Mouse (Mus musculus): ENCODE results near the gene Ces2g.

The Ces2g gene

DNA sequence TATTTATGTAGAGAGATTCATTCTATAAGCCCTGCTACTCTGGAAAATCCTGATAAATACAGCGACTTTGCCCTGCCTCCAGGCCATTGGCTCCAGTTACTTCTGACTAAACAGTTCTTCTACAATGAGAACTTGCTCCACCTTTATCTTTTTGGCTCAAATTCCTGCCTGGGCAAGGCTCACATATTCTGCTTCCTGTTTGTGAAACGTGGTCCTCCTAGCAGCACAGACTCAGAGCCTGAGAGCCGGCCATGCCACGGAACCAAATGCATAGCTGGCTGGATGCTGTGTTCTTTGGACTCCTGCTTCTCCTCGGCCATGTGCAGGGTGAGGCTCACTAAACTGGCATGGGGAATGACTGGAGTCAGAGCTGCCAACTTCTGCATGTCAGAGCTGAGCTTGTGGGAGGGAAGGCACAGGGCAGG lies at the start of gene Ces2g:
Gene Ces2g, plus strand, starts transcription at position 182 of the 425 bp plus-strand sequence.
- no peak for DNase-seq (ENCODE audit: extremely low spot score, low spot score)

GRCm38 (mm10) chr8:104925972-104926596 lies 35.4 kb upstream of the Ces2g start, which contains the start of gene Ces2e:
Ces2e (plus strand) TSS chr8:104926260.
- DNase-seq (ENCODE audit: extremely low spot score, low spot score), result no peak

DNA sequence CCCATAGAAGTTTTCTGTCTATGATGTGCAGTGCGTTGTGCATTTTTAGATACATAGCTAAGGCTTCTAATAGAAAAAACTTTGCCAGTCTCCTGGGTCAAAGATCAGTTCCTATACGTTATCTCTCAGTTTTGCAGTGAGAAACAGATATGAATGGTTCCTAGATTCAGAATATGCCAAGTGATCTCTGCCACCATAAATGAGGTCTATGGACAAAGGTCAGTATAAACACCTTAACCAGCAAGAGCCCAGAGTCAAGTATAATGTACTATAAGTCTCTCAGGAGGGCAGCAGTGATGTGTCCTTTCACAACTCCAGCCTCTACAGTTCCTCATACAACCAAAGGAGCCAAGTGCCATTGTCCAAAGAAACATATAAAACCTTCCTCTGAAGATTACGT lies 34.2 kb upstream of the Ces2g start:
- no peak for DNase-seq (ENCODE audit: extremely low spot score, low spot score)

- no peak for DNase-seq (ENCODE audit: extremely low spot score, low spot score)
Observed at GRCm38 (mm10) chr8:104944665-104945064, 16.9 kb upstream of the Ces2g start.

- no peak for DNase-seq (ENCODE audit: extremely low spot score, low spot score)
Observed at GRCm38 (mm10) chr8:104947056-104947455, 14.5 kb upstream of the Ces2g start, which contains the start of gene Ces2f. Ces2f (plus strand) TSS chr8:104947356.

GRCm38 (mm10) chr8:104949031-104949430 lies 12.5 kb upstream of the Ces2g start:
- no peak for DNase-seq (ENCODE audit: extremely low spot score, low spot score)

- no peak for DNase-seq (ENCODE audit: extremely low spot score, low spot score)
Observed at GRCm38 (mm10) chr8:104962229-104962901, 847 bp downstream of the Ces2g start.

DNA sequence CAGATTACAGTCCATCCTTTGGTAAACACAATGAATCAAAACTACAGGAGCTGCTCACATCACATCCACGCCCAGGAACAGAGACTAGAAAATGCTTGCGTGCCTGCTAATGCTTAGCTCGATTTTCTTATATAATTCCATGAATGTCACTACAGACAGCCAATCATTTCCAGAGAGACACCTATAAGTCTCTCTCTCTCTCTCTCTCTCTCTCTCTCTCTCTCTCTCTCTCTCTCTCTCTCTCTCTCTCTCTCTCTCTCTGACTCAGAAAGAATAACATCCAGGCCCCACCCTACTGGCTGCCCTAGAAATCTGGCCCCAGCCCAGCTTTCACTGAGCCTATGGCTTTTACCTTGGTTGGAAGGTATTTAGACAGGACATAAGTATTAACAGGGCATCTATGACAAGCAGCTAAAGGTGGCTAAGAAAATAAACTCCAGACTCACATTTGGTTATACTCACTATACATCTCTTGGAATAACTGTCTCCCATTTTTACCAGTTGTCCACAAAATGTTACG lies 1.9 kb downstream of the Ces2g start:
- no peak for DNase-seq (ENCODE audit: extremely low spot score, low spot score)

GRCm38 (mm10) chr8:104984126-104984525 lies 22.6 kb downstream of the Ces2g start:
- DNase-seq (ENCODE audit: extremely low spot score, low spot score), result no peak

DNA sequence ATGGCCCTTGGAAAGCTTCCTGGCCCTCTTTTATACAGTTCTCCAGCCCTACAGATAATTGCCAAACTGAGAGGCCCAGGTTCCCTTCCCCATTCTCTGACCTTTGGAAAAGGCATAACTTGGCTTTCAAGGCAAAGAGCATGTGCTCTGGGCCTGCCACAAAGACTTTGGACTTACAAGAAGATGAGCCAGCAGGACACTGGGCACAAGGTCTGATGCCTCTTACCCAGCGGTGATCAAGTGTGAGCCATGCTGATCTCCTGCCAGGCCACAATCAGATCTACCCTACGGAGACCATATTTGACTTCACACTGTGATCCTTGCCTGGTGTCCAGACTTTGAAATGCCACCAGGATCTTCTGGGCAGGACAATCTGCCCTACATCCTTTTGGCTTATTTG lies 23.4 kb downstream of the Ces2g start:
- no peak for DNase-seq (ENCODE audit: extremely low spot score, low spot score)

GRCm38 (mm10) chr8:104998191-104998590 lies 36.7 kb downstream of the Ces2g start:
- DNase-seq (ENCODE audit: extremely low spot score, low spot score), result no peak

DNA sequence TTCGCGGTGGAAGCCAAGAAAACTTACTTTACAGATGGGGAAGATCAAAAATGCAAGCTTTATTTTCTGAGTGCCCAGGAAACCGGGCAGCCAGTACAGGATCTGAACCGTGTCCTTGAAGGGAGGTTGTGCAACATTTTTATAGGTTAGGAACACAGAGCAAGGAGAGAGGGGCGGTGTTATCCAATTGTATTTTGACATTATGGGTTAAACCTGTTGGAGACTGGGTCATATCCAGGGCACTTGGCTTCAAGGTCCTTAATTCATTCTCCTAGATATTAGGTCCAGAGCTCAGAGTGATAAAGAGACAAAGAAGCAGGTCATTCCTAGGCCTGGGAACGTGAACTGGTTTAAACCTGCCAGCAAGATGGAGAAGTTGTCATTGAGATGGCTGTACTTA lies 37.7 kb downstream of the Ces2g start:
- no peak for DNase-seq (ENCODE audit: extremely low spot score, low spot score)

DNA sequence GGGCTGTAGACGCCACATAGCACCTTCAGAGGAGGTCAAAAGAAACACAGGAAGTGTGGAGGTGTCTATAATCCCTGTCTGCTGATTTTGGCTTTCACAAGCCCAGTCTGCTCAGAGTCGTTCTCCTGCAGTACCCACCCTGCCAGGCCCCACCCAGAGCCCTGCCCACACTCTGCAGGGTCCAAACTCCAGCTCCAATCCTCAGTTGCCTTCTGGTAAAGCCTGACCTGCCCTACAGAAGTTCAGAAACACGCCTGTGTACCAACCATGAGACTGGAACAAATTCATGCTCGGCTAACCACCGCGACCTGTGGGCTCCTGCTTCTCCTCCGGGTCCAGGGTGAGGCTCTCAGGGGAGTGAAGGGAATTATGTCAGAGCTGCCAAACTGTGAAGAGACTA lies 39.1 kb downstream of the Ces2g start, which contains the start of gene Ces2h:
Gene Ces2h, plus strand, starts transcription at position 268 of the 400 bp plus-strand sequence.
- DNase-seq (ENCODE audit: extremely low spot score, low spot score), result no peak

DNA sequence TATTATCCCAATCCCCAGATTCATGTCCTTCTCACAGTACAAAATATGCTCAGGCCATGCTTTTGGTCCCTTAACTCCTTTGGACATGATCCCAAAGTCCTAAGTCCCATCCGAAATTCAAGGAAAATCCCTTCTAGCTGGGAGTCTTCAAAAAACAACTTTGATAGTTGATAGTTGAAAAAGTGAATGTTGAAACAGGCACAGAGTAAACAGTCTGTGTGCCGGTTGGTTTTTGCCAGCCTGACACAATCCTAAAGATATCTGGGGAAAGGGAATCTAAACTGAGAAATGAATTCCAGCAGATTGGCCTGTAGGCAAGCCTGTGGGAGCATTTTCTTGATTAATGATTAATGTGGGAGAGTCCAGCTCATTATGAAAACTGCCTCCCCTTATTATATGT lies 48.5 kb downstream of the Ces2g start:
- DNase-seq (ENCODE audit: extremely low spot score, low spot score), result no peak

GRCm38 (mm10) chr8:105011136-105011535 lies 49.6 kb downstream of the Ces2g start:
- no peak for DNase-seq (ENCODE audit: extremely low spot score, low spot score)

DNA sequence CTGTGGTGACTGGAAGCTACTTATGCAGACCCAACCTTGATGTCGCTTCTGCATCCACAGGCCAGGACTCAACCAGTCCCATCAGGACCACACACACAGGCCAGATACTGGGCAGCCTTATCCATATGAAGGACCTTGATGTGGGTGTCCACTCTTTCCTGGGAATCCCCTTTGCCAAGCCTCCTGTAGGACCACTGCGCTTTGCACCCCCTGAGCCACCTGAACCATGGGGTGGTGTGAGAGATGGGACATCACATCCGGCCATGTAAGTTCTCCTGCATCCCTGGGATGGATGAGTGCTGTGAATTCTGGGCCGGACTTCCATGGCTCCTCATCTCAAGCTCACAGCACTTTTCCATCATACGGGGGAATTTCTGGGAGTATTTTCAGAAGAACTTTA lies 52.9 kb downstream of the Ces2g start:
- DNase-seq (ENCODE audit: extremely low spot score, low spot score), result no peak

Measured in neural tube, embryonic 10.5 days (tissue).